Mouse (Mus musculus): Measurements from ENCODE around the gene Gcm2.

Gene Gcm2

GRCm38 (mm10) chr13:41079859-41080258 is 31.0 kb downstream of the Gcm2 start:
- no peak for DNase-seq (ENCODE audit: low read depth, low spot score)

GRCm38 (mm10) chr13:41079421-41079780 is 31.4 kb downstream of the Gcm2 start, which contains the start of gene Mak:
Mak (minus strand) TSS chr13:41079706.
- peak; percentile 2 for DNase-seq (ENCODE audit: low read depth, low spot score)

GRCm38 (mm10) chr13:41078690-41079420 is 32.0 kb downstream of the Gcm2 start:
- no peak for DNase-seq (ENCODE audit: low read depth, low spot score)

- DNase-seq (ENCODE audit: low read depth, low spot score), result no peak
These were observed 32.9 kb downstream of the Gcm2 start for GRCm38 (mm10) chr13:41077921-41078320.

- DNase-seq (ENCODE audit: low read depth, low spot score), result no peak
These were observed 37.0 kb downstream of the Gcm2 start for GRCm38 (mm10) chr13:41073819-41074218.

- no peak for DNase-seq (ENCODE audit: low read depth, low spot score)
These were observed 39.2 kb downstream of the Gcm2 start for GRCm38 (mm10) chr13:41071617-41072016.

- no peak for DNase-seq (ENCODE audit: low read depth, low spot score)
These were observed 43.2 kb downstream of the Gcm2 start for GRCm38 (mm10) chr13:41067618-41068017.

- no peak for DNase-seq (ENCODE audit: low read depth, low spot score)
These were observed 58.9 kb downstream of the Gcm2 start for GRCm38 (mm10) chr13:41051965-41052364.

Measured in skeletal muscle tissue, adult 2 months (tissue).